Mouse (Mus musculus) frontal cortex, postnatal 25 days (tissue): ENCODE data around the gene Hs2st1.

Experiments
- DNase-seq, 2 experiments: peaks; one replicate each; pipeline ENCODE4 v3.0.0; 2022; ENCODE audit warnings: low spot score in 2 of 2

Gene Hs2st1

DNA sequence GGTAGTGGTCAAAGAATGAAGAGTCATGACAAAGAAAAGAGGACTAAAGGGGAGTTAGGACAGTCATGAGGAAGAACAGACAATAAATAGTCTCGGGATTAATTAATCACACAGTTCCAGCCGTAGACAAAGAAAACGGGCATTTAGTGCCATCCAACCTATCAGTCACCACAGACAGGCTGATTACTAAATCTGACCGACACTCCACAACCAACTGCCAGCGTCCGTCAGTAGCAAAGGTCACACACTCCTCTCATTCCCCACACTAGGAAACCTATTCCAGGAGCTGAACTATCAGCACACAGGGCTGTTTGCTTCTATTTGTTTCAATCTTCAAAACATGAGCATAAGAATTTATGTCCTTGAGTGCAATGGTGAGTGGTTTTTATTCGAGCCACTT lies 16.0 kb downstream of the Hs2st1 start:
- no peak for DNase-seq

- no peak for DNase-seq
Observed at GRCm38 (mm10) chr3:144551416-144551815, 18.6 kb downstream of the Hs2st1 start.

DNA sequence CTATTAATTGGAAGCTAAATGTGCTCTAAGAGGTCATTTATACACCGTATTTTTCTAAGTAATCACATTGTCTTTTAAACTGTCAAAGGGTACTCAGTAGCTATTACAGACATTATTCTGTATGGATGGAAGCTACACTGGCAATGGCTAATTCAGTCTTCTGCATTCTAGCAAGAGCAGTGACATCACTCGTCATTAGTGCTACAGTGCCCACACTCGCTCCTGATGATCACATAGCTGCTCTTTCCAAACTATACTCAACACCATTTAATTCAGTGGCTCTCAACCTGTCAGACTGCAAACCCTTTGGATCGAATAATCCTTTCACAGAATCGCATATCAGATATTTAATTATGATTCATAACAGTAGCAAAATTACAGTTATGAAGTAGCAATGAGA lies 19.3 kb downstream of the Hs2st1 start:
- DNase-seq = no peak

- DNase-seq = no peak
Observed at GRCm38 (mm10) chr3:144550036-144550435, 19.9 kb downstream of the Hs2st1 start.

DNA sequence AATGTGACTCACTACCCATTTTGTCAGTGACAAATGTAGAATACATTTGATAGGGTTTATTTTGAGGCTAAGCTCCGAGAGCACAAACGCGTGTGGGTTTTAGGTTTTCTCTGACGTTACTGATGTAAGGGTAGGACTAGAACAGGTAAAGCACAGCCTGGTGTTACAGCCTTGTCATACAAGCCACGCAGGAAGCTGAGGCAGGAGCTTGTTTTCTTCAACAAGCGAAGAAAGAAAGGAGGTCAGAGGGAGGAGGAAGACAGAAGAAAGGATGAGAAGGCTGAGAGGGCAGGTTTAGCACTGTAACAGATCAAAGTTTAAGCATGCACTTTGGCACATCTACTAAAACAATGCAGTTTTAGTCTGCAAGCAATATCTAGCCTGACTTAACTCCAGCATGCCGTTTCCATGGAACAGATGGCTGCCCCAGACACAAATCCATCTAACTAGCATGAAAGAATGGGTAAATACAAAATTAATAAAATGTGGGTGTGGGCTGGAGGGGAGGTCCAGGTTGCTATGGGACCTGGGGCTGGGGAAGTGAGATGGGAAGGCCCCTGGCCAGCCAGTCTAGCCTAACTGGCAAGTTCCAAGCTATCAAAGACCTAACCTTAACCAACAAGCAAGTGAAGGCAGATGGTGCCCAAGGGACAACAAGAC lies 21.7 kb downstream of the Hs2st1 start:
- no peak for DNase-seq

DNA sequence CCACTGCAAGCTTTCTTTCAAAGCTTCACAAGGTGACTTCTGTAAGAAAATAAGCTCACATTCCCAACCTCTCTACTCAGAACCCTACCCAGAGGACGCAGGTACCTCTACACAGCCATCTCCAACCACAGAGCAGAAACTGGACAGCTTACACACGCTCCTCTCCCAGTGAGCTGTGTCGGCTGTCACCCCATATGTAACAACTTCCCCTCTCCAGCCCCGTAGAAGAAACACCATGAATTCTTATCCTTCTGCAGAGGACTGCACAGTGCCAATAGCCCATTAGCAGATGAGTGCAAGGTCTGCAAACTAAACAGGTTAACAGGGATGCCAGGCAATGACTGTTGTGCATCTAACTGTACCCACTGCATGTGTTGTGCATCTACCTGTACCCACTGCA lies 23.5 kb downstream of the Hs2st1 start:
- DNase-seq = no peak

GRCm38 (mm10) chr3:144545832-144546231 lies 24.1 kb downstream of the Hs2st1 start:
- DNase-seq = no peak

GRCm38 (mm10) chr3:144545152-144545551 lies 24.8 kb downstream of the Hs2st1 start:
- DNase-seq = no peak

DNA sequence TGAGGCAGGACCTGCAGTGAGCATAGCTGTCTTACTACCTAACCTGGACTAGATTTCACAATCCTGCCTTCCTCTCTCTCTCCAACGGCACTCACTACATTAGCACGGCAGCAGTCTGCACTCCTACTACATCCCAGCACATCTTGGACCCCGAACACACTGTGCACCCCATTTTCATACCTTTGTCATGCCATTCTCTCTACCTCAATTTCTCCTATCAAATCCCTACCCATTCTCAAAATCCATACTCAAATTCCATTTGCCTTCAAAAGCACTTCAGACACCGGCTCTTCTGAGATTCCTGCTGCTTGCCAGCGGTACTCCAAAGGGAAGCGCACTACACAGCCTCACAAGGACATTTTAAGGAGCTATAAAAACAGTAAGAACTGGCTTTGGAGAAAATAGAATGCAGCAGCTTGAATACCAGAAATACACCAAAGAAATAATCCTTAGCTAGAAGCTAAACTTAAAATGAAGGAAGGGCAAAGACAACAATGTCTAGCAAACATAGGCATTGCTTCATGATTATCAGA lies 28.0 kb downstream of the Hs2st1 start:
- no peak for DNase-seq

DNA sequence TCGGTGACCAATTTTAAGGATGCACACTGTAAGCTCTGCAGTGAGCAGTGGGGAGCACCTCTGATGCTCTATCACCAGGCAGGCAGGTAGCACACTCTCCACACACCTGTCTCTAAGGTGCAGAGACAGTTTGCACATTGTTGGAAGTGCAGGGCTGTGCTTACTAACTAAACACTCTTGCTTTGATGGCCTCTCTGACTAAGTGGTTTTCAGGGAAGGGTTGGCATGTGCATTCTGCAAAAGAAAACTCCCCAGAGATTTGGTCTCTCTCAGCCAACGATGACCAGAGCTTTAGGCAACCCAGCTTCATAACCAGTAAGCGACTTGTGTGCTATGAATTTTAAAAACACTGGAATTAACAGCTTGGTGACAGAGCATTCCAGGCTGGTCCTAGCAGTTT lies 29.2 kb downstream of the Hs2st1 start:
- DNase-seq = no peak

DNA sequence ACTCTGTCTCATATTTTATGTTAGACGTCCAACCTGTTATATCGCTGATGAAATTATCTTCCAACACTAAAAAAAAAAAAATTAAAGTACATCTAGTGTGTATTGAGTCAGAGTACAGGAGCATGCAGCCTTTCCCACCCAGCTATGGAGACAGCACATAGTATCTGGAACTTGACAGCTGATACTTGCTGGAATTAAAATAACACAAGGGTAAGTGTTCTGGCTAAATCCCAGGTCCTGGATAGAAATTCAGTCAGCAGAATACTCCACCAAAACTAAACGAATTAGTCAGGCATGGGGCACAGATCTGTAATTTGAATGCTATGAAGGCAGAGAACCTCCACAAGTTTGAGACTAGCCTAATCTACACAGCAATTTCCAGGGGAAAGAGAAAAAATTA lies 30.9 kb downstream of the Hs2st1 start:
- DNase-seq = no peak

- DNase-seq = no peak
Observed at GRCm38 (mm10) chr3:144537078-144537855, 32.7 kb downstream of the Hs2st1 start.

GRCm38 (mm10) chr3:144535056-144535455 lies 34.9 kb downstream of the Hs2st1 start:
- DNase-seq = no peak

- no peak for DNase-seq
Observed at GRCm38 (mm10) chr3:144531023-144531422, 39.0 kb downstream of the Hs2st1 start.

DNA sequence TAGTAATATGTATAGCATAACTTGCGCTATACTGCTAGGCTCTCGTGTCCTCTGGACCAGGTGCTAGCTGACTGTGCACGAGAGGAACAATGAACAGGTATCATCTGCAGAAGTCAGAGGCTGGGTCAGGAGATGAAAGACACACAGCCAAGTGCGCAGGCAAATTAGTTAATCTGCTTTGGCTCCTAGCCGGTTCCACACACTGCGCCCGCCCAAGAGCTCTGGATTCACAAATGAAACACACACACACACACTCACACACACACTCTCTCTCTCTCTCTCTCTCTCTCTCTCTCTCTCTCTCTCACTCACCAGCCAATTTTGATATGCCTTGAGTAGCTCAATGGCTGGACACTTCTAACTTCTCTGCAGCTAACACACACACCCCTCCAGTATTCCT lies 42.1 kb downstream of the Hs2st1 start:
- DNase-seq = no peak

- no peak for DNase-seq
Observed at GRCm38 (mm10) chr3:144519581-144520272, 50.3 kb downstream of the Hs2st1 start.

- no peak for DNase-seq
Observed at GRCm38 (mm10) chr3:144518917-144519316, 51.1 kb downstream of the Hs2st1 start.

- no peak for DNase-seq
Observed at GRCm38 (mm10) chr3:144515286-144515685, 54.7 kb downstream of the Hs2st1 start.

GRCm38 (mm10) chr3:144514122-144514505 lies 55.9 kb downstream of the Hs2st1 start:
- no peak for DNase-seq

DNA sequence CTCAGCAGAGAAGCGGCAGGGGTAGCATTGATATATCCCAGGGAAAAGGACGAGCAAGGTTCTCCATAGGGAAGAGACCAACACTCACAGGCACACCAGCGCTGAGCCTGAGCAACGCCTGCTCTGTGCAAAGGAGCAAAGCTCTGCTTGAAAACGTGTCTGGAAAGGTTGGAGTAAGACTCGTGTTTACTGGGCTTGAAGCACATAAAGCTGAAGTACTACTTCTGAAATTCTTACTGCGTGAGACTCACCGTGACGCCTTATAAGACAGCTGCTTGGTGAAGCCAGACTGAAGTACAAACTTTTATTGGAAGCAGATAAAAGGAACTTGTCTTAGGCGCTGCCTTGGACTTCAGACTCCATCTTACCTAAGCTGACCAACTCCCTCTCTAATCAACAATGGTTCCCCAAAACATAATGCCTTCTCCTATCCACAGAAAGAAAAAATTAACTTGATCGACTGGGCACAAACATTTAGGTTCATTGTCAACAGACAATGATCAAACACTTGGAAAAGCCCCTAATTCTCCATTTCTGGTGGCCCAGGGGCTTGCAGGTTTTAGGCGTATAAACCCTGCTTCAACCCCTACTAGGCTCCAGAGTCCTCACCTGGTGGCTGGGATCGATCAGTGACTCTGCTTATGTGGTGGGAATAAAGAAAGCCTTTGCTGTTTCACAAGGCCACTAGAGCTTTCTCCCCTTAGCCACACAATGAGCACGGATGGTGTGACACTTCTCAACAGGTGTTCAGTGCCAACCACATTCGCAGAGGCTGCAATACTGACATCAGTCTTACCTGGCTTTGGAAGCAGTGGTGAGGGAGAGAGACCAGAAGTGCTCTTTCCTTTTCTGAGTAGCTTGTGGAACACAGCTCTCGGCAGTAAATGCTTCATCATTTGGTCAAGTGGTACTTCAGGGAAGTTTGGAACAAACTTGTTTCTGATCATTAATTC lies 56.5 kb downstream of the Hs2st1 start:
- DNase-seq = no peak

- DNase-seq = no peak
Observed at GRCm38 (mm10) chr3:144510724-144511123, 59.3 kb downstream of the Hs2st1 start.
